Mouse (Mus musculus) ES-E14 (cell line): ENCODE results near the gene Srrm1. TPM values are rescaled to one million over a fixed set of nuclear protein-coding genes. Genes with fewer than 3 reads are reported as not detected.

Source experiments
- DNase-seq: peaks from one replicate; pipeline ENCODE4 v3.0.0-alpha.2; 2013; ENCODE audit warnings: low read depth, low spot score
- H3K27ac ChIP-seq: 2 replicates; pipeline ENCODE4 v1.5.1; 2012; ENCODE audit warnings: low read depth, mild to moderate bottlenecking, low read length, moderate library complexity, mixed read lengths; ENCODE audit not compliant: poor library complexity, insufficient read depth, severe bottlenecking
- H3K36me3 ChIP-seq: 2 replicates; pipeline ENCODE4 v1.6.1; 2012; ENCODE audit warnings: mild to moderate bottlenecking, low read length, moderate library complexity, mixed read lengths; ENCODE audit not compliant: control insufficient read depth, poor library complexity, insufficient read depth, severe bottlenecking
- H3K4me1 ChIP-seq, 2 experiments: fragments of 150-350 bp in 1 of 2; sonication (generic) in 1 of 2; 2 replicates each; pipeline ENCODE4 v1.6.1; 2012; ENCODE audit warnings: low read length in 2 of 2, mild to moderate bottlenecking in 1 of 2, mixed read lengths in 1 of 2; ENCODE audit not compliant: control insufficient read depth in 2 of 2, insufficient read depth in 2 of 2, poor library complexity in 1 of 2
- H3K4me3 ChIP-seq, 2 experiments: fragments of 150-350 bp in 1 of 2; sonication (generic) in 1 of 2; 2 replicates each; pipeline ENCODE4 v1.5.1; 2012; ENCODE audit warnings: low read length in 2 of 2, low read depth in 1 of 2, mild to moderate bottlenecking in 1 of 2, mixed read lengths in 1 of 2; ENCODE audit not compliant: insufficient read depth in 1 of 2, poor library complexity in 1 of 2, severe bottlenecking in 1 of 2
- H3K9ac ChIP-seq: 2 replicates; pipeline ENCODE4 v1.6.1; 2012; ENCODE audit warnings: low read depth, mild to moderate bottlenecking, low read length, mixed read lengths; ENCODE audit not compliant: poor library complexity, insufficient read depth, severe bottlenecking
- H3K9me3 ChIP-seq: fragments of 150-350 bp; sonication (generic); 2 replicates; pipeline ENCODE4 v1.6.1; 2012; ENCODE audit warnings: low read depth, mild to moderate bottlenecking, low read length; ENCODE audit not compliant: control insufficient read depth, insufficient read depth
- CHD2 ChIP-seq: IDR thresholded peaks from 2 replicates; pipeline ENCODE4 v1.6.1; 2014; ENCODE audit warnings: mild to moderate bottlenecking, low read depth, low read length, inconsistent platforms
- HCFC1 ChIP-seq: IDR thresholded peaks from 2 replicates; pipeline ENCODE4 v1.6.1; 2012; ENCODE audit warnings: low read length, inconsistent platforms, borderline replicate concordance; ENCODE audit not compliant: insufficient read depth
- MAFK ChIP-seq: IDR thresholded peaks from 2 replicates; pipeline ENCODE4 v1.6.1; 2014; ENCODE audit warnings: mild to moderate bottlenecking, low read depth, low read length, inconsistent platforms; ENCODE audit not compliant: insufficient read depth
- ZC3H11A ChIP-seq: IDR thresholded peaks from 2 replicates; pipeline ENCODE4 v1.6.1; 2012; ENCODE audit warnings: low read depth, mild to moderate bottlenecking, inconsistent platforms, low read length, borderline replicate concordance
- ZNF384 ChIP-seq: IDR thresholded peaks from 2 replicates; pipeline ENCODE4 v1.6.1; 2012; ENCODE audit warnings: low read depth, low read length, inconsistent platforms
- in situ Hi-C, 2 experiments: fragments of 600-800 bp; cut with MboI; formaldehyde crosslinking; loops; one replicate each; pipeline ENCODE4 v1.15.1; 2025; ENCODE audit warnings: low sequenced_read_pairs in 2 of 2, inconsistent platforms in 1 of 2; ENCODE audit not compliant: unreplicated experiment in 2 of 2
- total RNA-seq: library from RNA; depleted of rRNA; stranded (reverse); fragments of 300-350 nt; gene quantifications from 2 replicates; pipeline ENCODE4 v1.2.3, GENCODE M21; 2012

The Srrm1 gene
- total RNA-seq, 1 experiment: 62.8 TPM

GRCm38 (mm10) chr4:135296565-135296964, 56.6 kb downstream of the Srrm1 start:
- H3K4me3 ChIP-seq: no peak overlapping the region
- H3K9me3 ChIP-seq: no peaks in the 10 kb centered on the region
- DNase-seq: no peak
- no peak overlapping the region for H3K9ac ChIP-seq
- peaks cover 18 to 30% of the 10 kb centered on the region in 2 experiments for H3K4me1 ChIP-seq
- no peak overlapping the region for H3K27ac ChIP-seq
- no peaks in the 10 kb centered on the region for H3K36me3 ChIP-seq
- TF ChIP-seq ZNF384 (no peak), HCFC1 (no peak), ZC3H11A (no peak)
- in situ Hi-C loops: no loop called here

- H3K9ac ChIP-seq: no peak overlapping the region
- H3K27ac ChIP-seq: no peak overlapping the region
- TF ChIP-seq CHD2: no peak
- TF ChIP-seq ZNF384: no peak
- TF ChIP-seq HCFC1: no peak
- TF ChIP-seq MAFK: no peak
- TF ChIP-seq ZC3H11A: no peak
- H3K4me1 ChIP-seq: peaks cover 9 to 23% of the 10 kb centered on the region in 2 experiments; a peak in 3 of 4 replicates
- no peak for DNase-seq
- no peaks in the 10 kb centered on the region for H3K9me3 ChIP-seq
- H3K4me3 ChIP-seq: no peak overlapping the region
- H3K36me3 ChIP-seq: no peaks in the 10 kb centered on the region
- in situ Hi-C loops: no loop called here
Measured at GRCm38 (mm10) chr4:135293813-135294212, 59.3 kb downstream of the Srrm1 start.

DNA sequence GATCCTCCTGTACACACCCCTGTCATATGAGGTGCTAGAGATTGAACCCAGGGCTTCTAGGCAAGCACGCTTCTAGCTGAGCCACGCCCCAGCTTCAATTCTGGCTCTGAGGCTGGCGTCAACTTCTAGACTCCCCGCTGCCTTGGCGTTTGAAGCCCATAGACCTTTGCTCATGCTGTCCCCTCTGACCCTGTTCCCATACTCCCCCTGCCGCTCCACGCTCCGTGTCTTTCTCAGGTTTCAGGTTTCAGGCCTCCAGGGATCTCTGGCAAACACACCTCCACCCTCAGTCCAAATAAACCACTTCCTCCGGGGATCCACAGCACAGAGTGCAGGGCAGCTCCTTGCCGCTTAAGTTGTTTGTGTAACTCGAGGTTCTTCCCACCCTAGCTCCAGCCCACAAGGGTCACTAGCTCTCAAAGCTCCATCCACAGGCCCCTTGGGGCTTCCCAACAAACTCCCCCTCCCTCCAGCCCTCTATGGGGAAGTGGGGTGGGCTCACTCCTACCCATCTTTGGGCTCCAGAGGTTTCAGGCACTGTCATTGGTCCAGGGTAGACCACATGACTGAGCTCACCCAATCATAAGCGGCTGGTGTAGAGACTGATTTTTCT, 60.5 kb downstream of the Srrm1 start:
- Histone ChIP-seq H3K4me3 (peak overlapping the region; percentile 57 to 79), H3K9me3 (no peaks in the 10 kb centered on the region), H3K9ac (peak overlapping the region; percentile 50; the same call in 1 of the 2 replicates), H3K27ac (peak overlapping the region; percentile 66), H3K36me3 (no peaks in the 10 kb centered on the region), H3K4me1 (peaks cover 8 to 11% of the 10 kb centered on the region in 2 experiments; a peak in 3 of 4 replicates)
- in situ Hi-C loops: no loop called here
- TF ChIP-seq ZNF384 (no peak), CHD2 (no peak), ZC3H11A (no peak), HCFC1 (no peak), MAFK (no peak)
- peak; percentile 79 for DNase-seq

- in situ Hi-C loops: no loop called here
- H3K4me1 ChIP-seq: peaks cover 9 to 12% of the 10 kb centered on the region in 2 experiments; a peak in 3 of 4 replicates
- H3K27ac ChIP-seq: no peak overlapping the region
- H3K9ac ChIP-seq: no peak overlapping the region; the same call in 1 of the 2 replicates
- no peaks in the 10 kb centered on the region for H3K36me3 ChIP-seq
- no peak for DNase-seq
- H3K9me3 ChIP-seq: no peaks in the 10 kb centered on the region
- TF ChIP-seq ZNF384 (no peak), MAFK (no peak), HCFC1 (no peak), CHD2 (no peak), ZC3H11A (no peak)
- peak overlapping the region in 1 of 2 experiments; percentile 79; a peak in 2 of 4 replicates for H3K4me3 ChIP-seq
Measured at GRCm38 (mm10) chr4:135291841-135292240, 61.3 kb downstream of the Srrm1 start.
